Mouse (Mus musculus): ENCODE results near the gene Tagln3.

DNA sequence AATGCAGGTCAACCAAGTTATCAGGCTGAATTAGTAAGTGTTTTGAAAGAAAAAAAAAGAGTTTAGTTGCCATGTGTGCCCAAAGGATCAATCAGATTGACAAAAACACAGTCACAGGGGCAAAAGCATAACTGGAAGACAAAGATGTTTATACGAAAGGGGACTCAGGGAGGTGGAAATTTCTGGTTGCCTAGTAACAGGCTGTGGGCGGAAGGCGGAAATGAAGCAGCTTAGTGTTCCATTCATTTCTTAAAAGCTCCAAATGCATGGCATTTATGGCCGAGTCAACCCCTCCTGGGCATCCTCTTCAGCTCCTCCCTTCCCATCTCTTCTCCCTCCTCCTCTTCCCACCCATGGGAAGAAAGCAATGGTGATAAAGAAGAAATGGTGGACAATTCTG lies 34.2 kb downstream of the Tagln3 start:
- no peak for TF ChIP-seq CTCF (IDR thresholded peaks at IDR 0.05; ENCODE audit: insufficient read depth, low read depth, low read length)
- no peak for TF ChIP-seq POLR2A (IDR thresholded peaks at IDR 0.05; ENCODE audit: insufficient read depth, low read depth, low read length)
